Mouse (Mus musculus): ENCODE measurements around the gene Plcd1. TPM values are rescaled to one million over a fixed set of nuclear protein-coding genes. Genes with fewer than 3 reads are reported as not detected.

Plcd1 gene
- total and polyA plus RNA-seq, 2 experiments: 0.37 to 0.93 TPM

DNA sequence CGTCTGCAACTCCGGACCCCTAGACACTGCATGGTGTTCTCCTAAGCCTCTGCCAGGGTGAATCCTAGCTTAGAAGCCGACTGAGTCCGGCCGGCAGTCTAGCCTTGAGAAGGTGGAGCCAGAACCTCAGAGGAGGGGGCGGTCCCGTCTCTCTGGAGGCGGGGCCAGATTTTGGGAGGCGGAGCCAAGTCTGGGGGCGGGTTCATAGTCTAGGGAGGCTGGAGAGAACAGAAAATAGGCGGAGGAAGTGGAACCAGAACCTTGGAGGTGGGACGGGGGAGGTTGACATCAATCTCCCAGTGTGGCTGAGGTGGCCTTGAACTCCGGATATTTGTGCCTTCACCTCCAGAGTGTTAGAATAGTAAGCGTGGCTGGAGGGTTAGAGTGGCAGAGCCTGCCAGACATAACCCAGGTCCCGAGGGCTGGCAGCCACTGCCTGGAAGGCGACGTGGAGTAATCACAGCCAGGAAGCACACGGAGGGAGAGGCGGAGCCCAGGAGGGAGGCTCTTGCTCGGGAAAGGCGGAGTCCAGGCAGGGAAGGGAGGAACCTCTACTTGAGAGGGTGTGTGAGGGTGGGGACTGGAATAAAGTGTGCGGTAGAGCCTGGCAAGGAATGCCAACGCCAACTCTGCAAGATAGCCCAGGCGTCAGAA is 5.0 kb downstream of the Plcd1 start:
- Histone ChIP-seq H3K4me3 (ENCODE audit: insufficient read depth, low read depth, low read length) (peak overlapping the region; percentile 60), H3K27ac (replicated peaks; ENCODE audit: insufficient read depth, low read depth, low read length) (peak overlapping the region; percentile 60; the same call in 1 of the 2 replicates), H3K9ac (ENCODE audit: low read depth, low read length) (peak overlapping the region; percentile 56), H3K27me3 (ENCODE audit: control insufficient read depth, insufficient read depth, low read length) (peaks cover 3% of the 10 kb centered on the region; the same call in 1 of the 2 replicates), H3K4me1 (ENCODE audit: control insufficient read depth, insufficient read depth, low read length) (no peaks in the 10 kb centered on the region; the same call in 1 of the 2 replicates), H3K79me2 (ENCODE audit: control insufficient read depth, insufficient read depth, low read length) (no peaks in the 10 kb centered on the region), H3K36me3 (ENCODE audit: control insufficient read depth, insufficient read depth, low read length) (no peaks in the 10 kb centered on the region)
- DNase-seq (ENCODE audit: extremely low read depth, low read depth, low spot score): peak; percentile 77
- WGBS: 2% methylated on average over 24 of the region's 24 CpGs
- TF ChIP-seq POLR2A (IDR thresholded peaks at IDR 0.05; ENCODE audit: extremely low read depth, insufficient read depth, low read length) (no peak), CTCF (IDR thresholded peaks at IDR 0.05; ENCODE audit: low read depth, low read length) (no peak)

DNA sequence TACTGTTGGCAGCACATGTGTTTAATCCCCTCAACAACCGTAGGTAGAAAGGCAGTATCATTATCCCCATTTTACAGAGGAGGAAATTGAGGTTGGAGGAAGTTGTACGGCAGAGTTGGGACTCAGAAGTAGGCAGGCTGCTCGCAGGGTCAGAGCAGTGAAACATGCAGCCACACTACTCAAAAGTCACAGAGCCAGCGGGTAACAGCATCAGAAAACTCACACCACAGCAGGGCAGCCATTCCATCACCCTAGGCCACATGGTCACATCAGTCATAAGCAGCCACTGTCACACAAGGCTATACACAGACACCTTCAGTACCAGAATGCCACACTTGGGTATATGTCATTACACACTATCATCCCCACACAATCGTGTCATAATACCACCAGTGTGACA is 6.0 kb downstream of the Plcd1 start:
- Histone ChIP-seq H3K79me2 (ENCODE audit: control insufficient read depth, insufficient read depth, low read length) (no peaks in the 10 kb centered on the region), H3K9ac (ENCODE audit: low read depth, low read length) (no peak overlapping the region), H3K4me3 (ENCODE audit: insufficient read depth, low read depth, low read length) (no peak overlapping the region), H3K4me1 (ENCODE audit: control insufficient read depth, insufficient read depth, low read length) (no peaks in the 10 kb centered on the region; the same call in 1 of the 2 replicates), H3K36me3 (ENCODE audit: control insufficient read depth, insufficient read depth, low read length) (no peaks in the 10 kb centered on the region), H3K27ac (replicated peaks; ENCODE audit: insufficient read depth, low read depth, low read length) (no peak overlapping the region), H3K27me3 (ENCODE audit: control insufficient read depth, insufficient read depth, low read length) (no peaks in the 10 kb centered on the region)
- DNase-seq (ENCODE audit: extremely low read depth, low read depth, low spot score): no peak
- TF ChIP-seq POLR2A (IDR thresholded peaks at IDR 0.05; ENCODE audit: extremely low read depth, insufficient read depth, low read length) (no peak), CTCF (IDR thresholded peaks at IDR 0.05; ENCODE audit: low read depth, low read length) (no peak)
- 82% methylated on average over 5 of the region's 5 CpGs for WGBS

DNA sequence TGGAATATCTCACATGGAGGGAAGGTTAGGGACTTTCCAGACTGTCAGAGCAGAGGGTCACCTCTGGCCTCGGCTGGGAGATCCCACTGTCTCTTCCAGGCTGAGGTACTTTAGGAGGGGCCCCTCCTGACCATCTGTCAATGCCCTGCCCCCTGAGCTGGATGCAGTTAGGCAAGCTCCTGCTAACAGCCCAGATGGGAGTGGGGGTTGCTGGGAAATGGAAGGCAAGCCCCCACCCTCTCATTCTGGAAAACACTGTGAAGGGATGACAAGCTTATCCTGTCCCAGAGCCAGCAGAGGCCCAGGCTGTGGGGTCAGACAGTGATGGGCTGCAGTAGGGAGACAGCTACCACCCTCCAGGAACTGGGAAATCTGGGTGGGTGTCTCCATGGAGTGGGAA is 6.9 kb downstream of the Plcd1 start:
- H3K4me3 ChIP-seq (ENCODE audit: insufficient read depth, low read depth, low read length): no peak overlapping the region
- TF ChIP-seq POLR2A (IDR thresholded peaks at IDR 0.05; ENCODE audit: extremely low read depth, insufficient read depth, low read length) (no peak), CTCF (IDR thresholded peaks at IDR 0.05; ENCODE audit: low read depth, low read length) (no peak)
- no peaks in the 10 kb centered on the region for H3K36me3 ChIP-seq (ENCODE audit: control insufficient read depth, insufficient read depth, low read length)
- H3K9ac ChIP-seq (ENCODE audit: low read depth, low read length): no peak overlapping the region
- no peaks in the 10 kb centered on the region for H3K79me2 ChIP-seq (ENCODE audit: control insufficient read depth, insufficient read depth, low read length)
- no peak for DNase-seq (ENCODE audit: extremely low read depth, low read depth, low spot score)
- H3K27ac ChIP-seq (replicated peaks; ENCODE audit: insufficient read depth, low read depth, low read length): no peak overlapping the region
- 48% methylated on average over 1 of the region's 1 CpGs for WGBS
- H3K4me1 ChIP-seq (ENCODE audit: control insufficient read depth, insufficient read depth, low read length): no peaks in the 10 kb centered on the region; the same call in 1 of the 2 replicates
- no peaks in the 10 kb centered on the region for H3K27me3 ChIP-seq (ENCODE audit: control insufficient read depth, insufficient read depth, low read length)

DNA sequence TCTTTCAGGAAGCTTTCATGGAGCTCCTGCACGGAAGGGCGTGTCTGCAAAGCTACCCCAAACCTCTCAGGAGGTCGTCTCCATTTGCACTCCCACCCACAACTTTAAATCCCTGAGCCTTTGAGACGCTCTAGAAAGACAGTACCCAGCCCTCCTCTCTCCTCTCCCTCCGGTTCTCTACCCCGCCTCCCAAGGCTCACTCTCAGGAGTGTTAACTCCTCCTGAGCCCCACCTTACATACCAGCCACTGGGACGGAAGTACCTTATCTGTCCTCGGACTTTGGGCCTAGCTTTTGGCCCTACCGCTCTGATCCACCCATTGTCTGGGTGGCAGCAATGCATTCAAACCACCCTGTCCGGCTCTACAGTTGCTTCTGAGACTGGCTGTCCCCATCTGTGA is 9.3 kb downstream of the Plcd1 start:
- DNase-seq (ENCODE audit: extremely low read depth, low read depth, low spot score): no peak

DNA sequence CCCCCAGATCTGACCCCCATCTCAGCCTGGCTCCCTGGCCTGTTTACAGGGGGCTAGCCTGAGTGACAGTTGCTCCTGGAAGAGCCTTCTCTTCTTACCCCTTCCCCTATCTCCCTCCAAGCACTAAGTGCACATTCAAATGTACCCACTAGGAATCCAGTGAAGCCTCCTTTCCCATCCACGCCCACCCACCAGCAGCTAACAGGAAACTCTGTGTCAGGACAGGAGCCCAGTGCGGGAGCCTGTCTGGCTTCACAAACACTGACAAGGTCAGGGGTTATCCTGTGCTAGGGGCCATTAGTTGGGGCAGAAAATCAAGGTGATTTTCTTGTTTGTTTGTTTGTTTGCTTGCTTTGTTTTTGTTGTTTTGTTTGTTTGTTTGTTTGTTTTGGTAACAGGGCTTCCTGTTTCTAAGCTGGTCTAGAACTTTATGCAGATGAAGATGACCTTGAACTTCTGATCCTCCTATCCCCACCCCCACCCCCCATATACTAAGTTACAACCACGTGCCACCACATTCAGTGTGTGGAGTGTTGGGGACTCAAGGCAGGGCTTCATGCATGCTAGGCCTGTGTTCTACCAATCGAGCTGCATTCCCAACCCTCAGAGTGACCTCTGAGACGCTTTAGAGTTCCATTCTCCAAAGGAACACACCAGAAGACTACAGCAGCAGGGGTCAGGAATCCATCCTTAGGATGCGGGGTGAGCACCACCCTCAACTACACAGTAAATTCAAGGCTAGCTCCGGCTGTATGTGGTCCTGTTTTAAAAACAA is 10.5 kb downstream of the Plcd1 start:
- TF ChIP-seq CTCF (IDR thresholded peaks at IDR 0.05; ENCODE audit: low read depth, low read length): no peak
- no peak for TF ChIP-seq POLR2A (IDR thresholded peaks at IDR 0.05; ENCODE audit: extremely low read depth, insufficient read depth, low read length)
- H3K4me3 ChIP-seq (ENCODE audit: insufficient read depth, low read depth, low read length): no peak overlapping the region
- 84% methylated on average over 7 of the region's 7 CpGs for WGBS
- DNase-seq (ENCODE audit: extremely low read depth, low read depth, low spot score): no peak
- no peaks in the 10 kb centered on the region for H3K79me2 ChIP-seq (ENCODE audit: control insufficient read depth, insufficient read depth, low read length)
- H3K27ac ChIP-seq (replicated peaks; ENCODE audit: insufficient read depth, low read depth, low read length): no peak overlapping the region
- H3K27me3 ChIP-seq (ENCODE audit: control insufficient read depth, insufficient read depth, low read length): no peaks in the 10 kb centered on the region
- no peaks in the 10 kb centered on the region for H3K36me3 ChIP-seq (ENCODE audit: control insufficient read depth, insufficient read depth, low read length)
- H3K9ac ChIP-seq (ENCODE audit: low read depth, low read length): no peak overlapping the region
- H3K4me1 ChIP-seq (ENCODE audit: control insufficient read depth, insufficient read depth, low read length): no peaks in the 10 kb centered on the region; the same call in 1 of the 2 replicates

More for the DNA sequence above, 9.3 kb downstream of the Plcd1 start:
- H3K79me2 ChIP-seq (ENCODE audit: control insufficient read depth, insufficient read depth, low read length): no peaks in the 10 kb centered on the region
- no peak overlapping the region for H3K27ac ChIP-seq (replicated peaks; ENCODE audit: insufficient read depth, low read depth, low read length)
- H3K4me3 ChIP-seq (ENCODE audit: insufficient read depth, low read depth, low read length): no peak overlapping the region
- no peak overlapping the region for H3K9ac ChIP-seq (ENCODE audit: low read depth, low read length)
- H3K4me1 ChIP-seq (ENCODE audit: control insufficient read depth, insufficient read depth, low read length): no peaks in the 10 kb centered on the region; the same call in 1 of the 2 replicates
- no peaks in the 10 kb centered on the region for H3K27me3 ChIP-seq (ENCODE audit: control insufficient read depth, insufficient read depth, low read length)
- H3K36me3 ChIP-seq (ENCODE audit: control insufficient read depth, insufficient read depth, low read length): no peaks in the 10 kb centered on the region
- TF ChIP-seq POLR2A (IDR thresholded peaks at IDR 0.05; ENCODE audit: extremely low read depth, insufficient read depth, low read length): no peak
- no peak for TF ChIP-seq CTCF (IDR thresholded peaks at IDR 0.05; ENCODE audit: low read depth, low read length)
- WGBS: 85% methylated on average over 10 of the region's 10 CpGs

Measured in liver, adult 2 months (tissue).